Mouse (Mus musculus) spleen, postnatal 14 days (tissue): ENCODE results near the gene Zbtb3.

ENCODE experiments used
- DNase-seq, 2 experiments: peaks; one replicate each; pipeline ENCODE4 v3.0.0; 2021 to 2022; ENCODE audit warnings: low spot score in 2 of 2

The Zbtb3 gene

DNA sequence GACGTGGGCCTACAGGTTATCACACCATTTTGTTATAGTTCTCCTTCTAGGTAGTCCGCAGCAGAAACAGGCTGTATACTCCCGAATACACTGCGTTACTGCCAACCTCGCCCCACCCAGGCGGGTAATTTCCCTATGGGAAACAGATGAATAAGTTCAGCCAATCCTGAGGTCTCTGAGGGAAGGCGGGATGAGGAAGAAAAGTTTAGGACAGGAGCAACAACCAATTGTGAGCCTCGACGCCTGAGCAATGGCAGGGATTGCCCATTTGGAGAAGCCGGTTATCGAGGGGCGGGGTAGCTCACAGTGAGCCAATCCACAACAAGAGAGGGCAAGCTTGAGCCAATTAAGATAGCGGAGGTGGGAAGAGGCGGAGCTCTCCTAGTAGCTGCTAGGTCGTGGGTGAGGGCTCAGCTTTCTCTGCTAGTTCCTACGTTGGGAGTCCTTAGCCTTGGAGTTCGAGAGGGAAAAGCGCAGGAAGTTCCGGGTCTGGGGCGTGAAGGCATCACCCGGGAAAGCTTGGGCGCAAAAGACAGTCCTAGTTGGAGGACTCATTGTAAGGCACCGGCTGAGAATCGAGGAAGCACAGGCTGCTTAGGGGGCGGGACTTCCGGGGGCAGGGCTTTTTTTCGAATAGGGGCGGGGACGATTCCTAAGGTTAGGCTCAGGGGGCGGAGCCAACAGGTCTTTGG lies at the start of gene Zbtb3:
Zbtb3 (plus strand) TSS at position 426 of the 692 bp plus-strand sequence.
- peak; percentile 80 to 83 for DNase-seq

GRCm38 (mm10) chr19:8755652-8756051 lies 46.7 kb upstream of the Zbtb3 start:
- DNase-seq: no peak

DNA sequence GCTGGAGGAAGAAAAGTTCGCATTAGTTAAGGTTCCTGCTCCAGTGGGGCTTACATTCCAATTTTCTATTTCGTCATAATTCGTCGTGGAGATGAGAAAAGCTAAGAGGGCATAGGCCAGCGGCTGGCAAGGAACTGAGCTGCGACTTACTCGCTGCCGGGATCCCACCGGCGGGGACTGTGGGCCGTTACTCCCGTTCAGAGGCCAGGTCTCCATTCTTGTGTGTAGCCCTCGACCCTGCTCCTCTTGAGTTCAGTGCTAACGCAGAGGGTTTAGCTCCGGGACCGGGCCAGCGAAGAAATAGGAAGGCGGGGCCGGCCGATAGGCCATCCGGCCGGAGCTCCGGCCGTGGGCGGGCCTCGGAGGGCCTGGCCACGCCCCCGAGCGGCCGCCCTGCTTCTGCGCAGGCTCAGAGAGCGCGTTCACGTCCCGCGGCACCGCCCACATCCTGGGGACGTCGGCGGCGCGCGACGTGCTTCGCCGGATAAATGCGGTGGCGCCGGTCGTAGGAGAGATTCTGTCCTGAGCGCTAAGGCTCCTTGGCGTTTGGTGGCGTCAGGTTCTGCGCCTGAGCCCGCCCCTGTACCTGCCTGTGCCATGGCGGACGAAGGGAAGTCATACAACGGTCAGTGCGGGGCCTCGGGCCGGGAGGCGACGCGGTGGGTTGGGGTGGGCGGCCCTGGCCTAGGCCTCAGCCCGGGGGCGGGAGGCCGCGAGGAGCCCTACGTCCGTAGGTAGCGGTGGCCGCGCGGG lies 45.5 kb upstream of the Zbtb3 start, which contains the start of gene Nxf1:
Nxf1 (plus strand) TSS at position 439 of the 753 bp plus-strand sequence.
- DNase-seq: peak; percentile 89 to 94

DNA sequence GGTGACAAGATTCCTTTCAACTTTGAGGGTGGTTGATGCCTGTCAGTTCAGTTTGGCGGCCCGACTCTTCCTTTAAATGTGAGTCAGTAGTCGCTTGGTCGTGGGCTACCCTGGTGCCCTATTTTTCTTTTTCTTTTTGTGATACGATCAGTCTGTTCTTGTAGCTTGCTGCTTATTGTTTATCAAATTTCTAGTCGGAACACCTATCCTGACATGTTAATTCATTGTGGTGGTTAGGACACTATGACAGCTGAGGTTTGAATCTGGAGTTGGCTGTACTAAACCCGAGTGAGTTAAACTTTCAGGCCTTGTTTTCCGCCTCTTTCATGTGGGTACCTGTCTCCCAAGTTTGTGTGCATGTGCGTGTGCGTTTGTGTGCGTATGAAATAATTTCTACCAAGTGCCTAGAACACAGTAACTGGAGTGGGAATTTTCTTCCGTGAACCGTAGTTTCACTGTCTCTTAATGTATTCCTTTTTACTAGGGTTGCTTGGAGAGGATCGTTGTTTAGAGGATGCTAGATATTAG lies 44.8 kb upstream of the Zbtb3 start:
- no peak for DNase-seq

DNA sequence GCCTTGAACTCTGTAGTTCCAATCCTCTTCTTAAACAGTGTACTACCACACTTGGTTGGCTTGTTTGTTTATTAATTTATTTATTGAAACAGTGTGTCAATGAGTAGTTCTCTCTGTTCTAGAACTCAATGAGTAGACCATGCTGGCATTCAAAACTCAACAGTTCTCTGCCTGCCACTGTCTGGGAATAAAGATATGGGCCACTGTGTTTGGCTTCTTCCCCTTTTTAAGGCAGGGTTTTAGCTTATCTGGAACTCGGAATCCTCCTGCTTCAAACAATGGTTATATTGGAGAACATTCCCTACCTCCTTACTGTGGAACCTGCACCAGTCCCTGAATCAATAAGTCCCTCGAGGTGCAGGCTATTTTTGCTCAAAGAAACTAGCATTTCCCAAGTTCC lies 43.5 kb upstream of the Zbtb3 start:
- no peak for DNase-seq

- no peak for DNase-seq
Measured at GRCm38 (mm10) chr19:8760757-8761156, 41.6 kb upstream of the Zbtb3 start.

DNA sequence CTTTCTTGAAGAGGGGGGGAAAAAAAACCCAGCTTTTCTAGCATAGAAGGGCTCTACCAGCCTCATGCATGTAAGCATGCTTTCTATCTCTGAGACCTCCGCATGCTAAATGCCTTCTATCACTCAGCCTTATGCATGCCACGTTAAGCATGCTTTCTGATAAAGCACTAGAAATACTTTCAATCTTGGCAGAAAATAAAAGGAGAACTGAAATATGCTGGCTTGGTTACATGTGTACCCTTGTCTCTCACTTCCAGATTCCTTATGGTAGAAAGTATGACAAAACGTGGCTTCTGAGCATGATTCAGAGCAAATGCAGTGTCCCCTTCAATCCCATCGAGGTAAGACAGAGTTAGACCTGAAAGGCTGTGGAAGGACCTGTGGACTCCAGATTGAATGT lies 39.1 kb upstream of the Zbtb3 start:
- DNase-seq: no peak

DNA sequence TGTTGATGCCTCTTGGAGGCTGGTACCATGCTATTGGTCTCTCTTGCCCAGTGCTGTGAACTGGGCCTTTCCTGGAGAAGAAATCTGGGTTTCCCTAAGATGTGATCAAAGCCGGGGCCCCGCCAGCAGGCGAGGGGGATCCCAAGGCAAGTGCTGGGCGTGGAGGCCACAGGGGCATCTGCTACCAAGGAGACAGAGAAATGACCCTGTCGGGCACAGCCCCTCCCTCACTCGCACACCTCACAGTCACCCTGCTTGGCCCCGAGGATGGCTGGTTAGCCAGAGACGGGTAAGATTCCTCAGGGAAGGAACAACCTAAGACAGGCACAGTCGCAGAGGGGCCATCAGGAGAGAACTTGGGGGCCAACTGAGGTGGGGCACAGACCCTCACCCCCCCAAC lies 36.8 kb upstream of the Zbtb3 start:
- DNase-seq: no peak

- DNase-seq: peak; percentile 60 to 76
Measured at GRCm38 (mm10) chr19:8770567-8771270, 31.6 kb upstream of the Zbtb3 start, which contains the start of gene Tmem223. Tmem223 (plus strand) TSS chr19:8770996.

DNA sequence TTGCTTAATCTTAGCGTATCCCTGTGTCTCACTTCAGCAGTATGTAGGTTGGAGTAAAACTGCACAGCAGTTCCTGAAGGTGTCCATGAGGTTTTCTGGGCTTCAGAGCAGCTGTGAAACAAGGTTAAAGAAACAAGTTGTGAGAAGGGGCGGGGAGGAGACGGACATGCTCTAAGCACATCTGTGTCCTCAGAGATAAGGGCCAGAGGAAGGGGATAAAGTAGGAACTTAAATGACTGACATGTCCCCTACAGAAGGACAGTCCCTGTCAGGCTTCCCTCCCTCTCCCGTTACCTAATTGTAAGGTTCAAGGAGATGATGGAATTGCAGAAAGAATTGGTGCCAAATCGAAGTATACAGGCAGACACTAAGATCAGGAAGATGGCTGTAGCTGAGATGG lies 29.4 kb upstream of the Zbtb3 start:
- no peak for DNase-seq

GRCm38 (mm10) chr19:8773409-8773808 lies 28.9 kb upstream of the Zbtb3 start:
- no peak for DNase-seq

GRCm38 (mm10) chr19:8774086-8774835 lies 28.1 kb upstream of the Zbtb3 start, which contains the start of gene Tmem179b:
Tmem179b (minus strand) TSS chr19:8774467.
- peak; percentile 95 to 98 for DNase-seq

GRCm38 (mm10) chr19:8774951-8775421 lies 27.4 kb upstream of the Zbtb3 start:
- DNase-seq: peak in 1 of 2 experiments; percentile 26

- peak; percentile 81 to 85 for DNase-seq
Measured at GRCm38 (mm10) chr19:8786008-8786781, 16.2 kb upstream of the Zbtb3 start, which contains the start of gene Taf6l. Taf6l (minus strand) TSS chr19:8786417.

DNA sequence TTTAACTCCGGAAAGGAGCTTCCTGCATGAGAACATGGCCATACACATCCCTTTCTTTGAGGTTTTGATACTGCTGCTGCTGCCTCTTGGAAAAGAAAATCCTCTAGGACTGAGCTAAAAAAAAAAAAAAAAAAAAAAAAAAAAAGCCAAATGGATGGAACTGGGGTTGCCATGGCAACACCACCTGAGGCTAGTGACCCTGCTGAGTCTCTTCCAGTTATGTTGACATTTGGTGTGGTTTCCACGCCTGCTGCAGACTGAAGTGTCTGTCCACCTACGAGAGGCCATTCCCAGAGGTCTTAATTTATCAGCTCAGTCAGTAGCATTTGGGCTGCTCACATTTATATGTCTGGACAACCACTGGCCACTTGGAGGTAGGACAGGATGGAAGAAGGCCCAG lies 13.8 kb upstream of the Zbtb3 start:
- no peak for DNase-seq

DNA sequence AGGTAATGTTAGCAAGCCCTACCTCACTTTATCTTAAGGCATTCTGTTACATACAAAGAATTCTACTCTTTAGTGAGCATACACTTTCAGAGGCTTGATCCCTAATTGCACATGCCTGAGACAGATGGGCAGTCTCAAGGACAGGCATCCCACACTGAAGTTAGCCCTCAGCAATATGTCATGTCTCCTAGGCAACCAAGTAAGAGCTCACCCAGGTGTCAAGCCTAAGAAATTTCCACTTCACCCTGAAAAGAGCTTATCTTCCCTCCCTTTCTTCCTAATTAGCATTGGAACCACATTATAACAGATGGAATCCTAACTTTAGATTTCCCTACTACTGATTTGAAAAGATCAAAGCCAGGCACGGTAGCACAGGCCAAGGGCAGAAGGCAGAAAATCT lies 13.2 kb upstream of the Zbtb3 start:
- DNase-seq: no peak

GRCm38 (mm10) chr19:8790171-8790570 lies 12.2 kb upstream of the Zbtb3 start:
- no peak for DNase-seq

- peak; percentile 73 to 79 for DNase-seq
Measured at GRCm38 (mm10) chr19:8798264-8798946, 4.0 kb upstream of the Zbtb3 start, which contains the start of gene Polr2g. Polr2g (minus strand) TSS chr19:8798577.

GRCm38 (mm10) chr19:8798947-8799315 lies 3.4 kb upstream of the Zbtb3 start:
- DNase-seq: no peak
